Mouse (Mus musculus): ENCODE measurements around the gene Gemin5. TPM values are rescaled to one million over a fixed set of nuclear protein-coding genes. Genes with fewer than 3 reads are reported as not detected.

Gene Gemin5
- polyA plus RNA-seq, 2 experiments, result 5.9 to 8.4 TPM

- ATAC-seq (ENCODE audit: insufficient read depth) (no peak), DNase-seq (ENCODE audit: low read depth in 3 of 3, low spot score in 3 of 3) (no peak)
- H3K36me3 ChIP-seq (replicated peaks; ENCODE audit: control insufficient read depth, insufficient read depth, low read depth), result no peaks in the 10 kb centered on the region
- H3K9me3 ChIP-seq (ENCODE audit: control insufficient read depth, low read length), result no peaks in the 10 kb centered on the region
- no peak overlapping the region for H3K27ac ChIP-seq
- no peaks in the 10 kb centered on the region for H3K4me1 ChIP-seq (replicated peaks; ENCODE audit: control insufficient read depth in 2 of 2, insufficient read depth in 2 of 2, low read length in 1 of 2)
- WGBS (ENCODE audit: insufficient replicate concordance), result 65% methylated on average over 6 of the region's 6 CpGs
- no peak overlapping the region for H3K9ac ChIP-seq (replicated peaks)
- no peak overlapping the region for H3K4me2 ChIP-seq (ENCODE audit: low read depth)
- no peak for TF ChIP-seq EP300 (IDR thresholded peaks at IDR 0.05; ENCODE audit: low read depth)
- no peak for TF ChIP-seq CTCF (IDR thresholded peaks at IDR 0.05; ENCODE audit: low read depth)
- H3K27me3 ChIP-seq (ENCODE audit: control insufficient read depth, insufficient read depth, low read length), result no peaks in the 10 kb centered on the region
- H3K4me3 ChIP-seq (ENCODE audit: insufficient read depth in 1 of 2, low read depth in 2 of 2, low read length in 2 of 2), result no peak overlapping the region
Measured at GRCm38 (mm10) chr11:58081716-58082115, 86.6 kb downstream of the Gemin5 start.

DNA sequence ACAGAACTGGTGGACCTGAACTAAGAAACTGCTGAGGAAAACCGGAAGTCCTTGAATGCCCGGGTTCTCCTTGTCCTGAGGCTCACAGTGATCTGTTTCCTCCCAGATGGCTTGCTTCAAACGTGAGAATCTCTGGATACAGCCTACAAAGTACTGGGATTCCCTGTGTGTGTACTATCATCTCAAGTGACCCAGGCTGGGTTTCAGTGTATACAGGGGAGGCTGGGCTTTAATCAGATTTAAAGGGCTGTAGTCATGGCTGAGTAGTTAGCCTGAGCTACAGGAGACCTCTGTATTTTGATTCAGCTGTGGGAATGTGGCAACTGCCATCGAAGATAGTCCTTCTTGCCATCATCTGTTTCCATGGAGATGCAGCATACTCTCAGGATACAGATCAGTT is 91.1 kb downstream of the Gemin5 start:
- 47% methylated on average over 4 of the region's 4 CpGs for WGBS (ENCODE audit: insufficient replicate concordance)
- no peak for ATAC-seq (ENCODE audit: insufficient read depth)
- no peak overlapping the region for H3K27ac ChIP-seq
- TF ChIP-seq EP300 (IDR thresholded peaks at IDR 0.05; ENCODE audit: low read depth) (no peak), CTCF (IDR thresholded peaks at IDR 0.05; ENCODE audit: low read depth) (no peak)
- no peak overlapping the region for H3K4me2 ChIP-seq (ENCODE audit: low read depth)
- no peaks in the 10 kb centered on the region for H3K36me3 ChIP-seq (replicated peaks; ENCODE audit: control insufficient read depth, insufficient read depth, low read depth)
- H3K9me3 ChIP-seq (ENCODE audit: control insufficient read depth, low read length), result no peaks in the 10 kb centered on the region
- no peak overlapping the region for H3K4me3 ChIP-seq (ENCODE audit: insufficient read depth in 1 of 2, low read depth in 2 of 2, low read length in 2 of 2)
- no peaks in the 10 kb centered on the region for H3K4me1 ChIP-seq (replicated peaks; ENCODE audit: control insufficient read depth in 2 of 2, insufficient read depth in 2 of 2, low read length in 1 of 2)
- no peak for DNase-seq (ENCODE audit: low read depth in 3 of 3, low spot score in 3 of 3)
- H3K9ac ChIP-seq (replicated peaks), result no peak overlapping the region
- no peaks in the 10 kb centered on the region for H3K27me3 ChIP-seq (ENCODE audit: control insufficient read depth, insufficient read depth, low read length)

GRCm38 (mm10) chr11:58072978-58073377 is 95.4 kb downstream of the Gemin5 start:
- H3K9ac ChIP-seq (replicated peaks), result no peak overlapping the region
- H3K4me3 ChIP-seq (ENCODE audit: insufficient read depth in 1 of 2, low read depth in 2 of 2, low read length in 2 of 2), result no peak overlapping the region
- DNase-seq (ENCODE audit: low read depth in 3 of 3, low spot score in 3 of 3) (no peak), ATAC-seq (ENCODE audit: insufficient read depth) (no peak)
- H3K27me3 ChIP-seq (ENCODE audit: control insufficient read depth, insufficient read depth, low read length), result no peaks in the 10 kb centered on the region
- 43% methylated on average over 3 of the region's 3 CpGs for WGBS (ENCODE audit: insufficient replicate concordance)
- no peaks in the 10 kb centered on the region for H3K9me3 ChIP-seq (ENCODE audit: control insufficient read depth, low read length)
- no peak for TF ChIP-seq CTCF (IDR thresholded peaks at IDR 0.05; ENCODE audit: low read depth)
- TF ChIP-seq EP300 (IDR thresholded peaks at IDR 0.05; ENCODE audit: low read depth), result no peak
- H3K4me2 ChIP-seq (ENCODE audit: low read depth), result no peak overlapping the region
- no peak overlapping the region for H3K27ac ChIP-seq
- no peaks in the 10 kb centered on the region for H3K4me1 ChIP-seq (replicated peaks; ENCODE audit: control insufficient read depth in 2 of 2, insufficient read depth in 2 of 2, low read length in 1 of 2)
- H3K36me3 ChIP-seq (replicated peaks; ENCODE audit: control insufficient read depth, insufficient read depth, low read depth), result no peaks in the 10 kb centered on the region

Other genes starting within 250 kb of the Gemin5 start
- gene Larp1, start 159.5 kb downstream of the Gemin5 start, polyA plus RNA-seq (2012; rRNA removed), result 21.1 and 25.5 TPM in 2 replicates
- gene Larp1, start 159.5 kb downstream of the Gemin5 start, polyA plus RNA-seq (2014; fragmentation: Nextera tagmentation; extraction: Ambion mirVana), result 15.8 and 19.0 TPM in 2 replicates
- gene Gm12248, start 75.4 kb downstream of the Gemin5 start, polyA plus RNA-seq (2012; rRNA removed), result not detected in 2 replicates
- not detected in 2 replicates for gene Gm12248, start 75.4 kb downstream of the Gemin5 start, polyA plus RNA-seq (2014; fragmentation: Nextera tagmentation; extraction: Ambion mirVana)
- 21.5 and 26.3 TPM in 2 replicates for gene Cnot8, start 64.4 kb downstream of the Gemin5 start, polyA plus RNA-seq (2012; rRNA removed)
- 28.9 and 34.3 TPM in 2 replicates for gene Cnot8, start 64.4 kb downstream of the Gemin5 start, polyA plus RNA-seq (2014; fragmentation: Nextera tagmentation; extraction: Ambion mirVana)
- 53.3 and 66.0 TPM in 2 replicates for gene Mrpl22, start 3.1 kb upstream of the Gemin5 start, polyA plus RNA-seq (2012; rRNA removed)
- 101 and 102 TPM in 2 replicates for gene Mrpl22, start 3.1 kb upstream of the Gemin5 start, polyA plus RNA-seq (2014; fragmentation: Nextera tagmentation; extraction: Ambion mirVana)
- gene Igtp, start 31.0 kb upstream of the Gemin5 start, polyA plus RNA-seq (2012; rRNA removed), result 3.6 and 4.7 TPM in 2 replicates
- 6.9 and 7.6 TPM in 2 replicates for gene Igtp, start 31.0 kb upstream of the Gemin5 start, polyA plus RNA-seq (2014; fragmentation: Nextera tagmentation; extraction: Ambion mirVana)
- 2.4 and 2.8 TPM in 2 replicates for gene Irgm2, start 31.1 kb upstream of the Gemin5 start, polyA plus RNA-seq (2012; rRNA removed)
- 2.6 and 3.0 TPM in 2 replicates for gene Irgm2, start 31.1 kb upstream of the Gemin5 start, polyA plus RNA-seq (2014; fragmentation: Nextera tagmentation; extraction: Ambion mirVana)
- gene 4930438A08Rik, start 106.3 kb upstream of the Gemin5 start, polyA plus RNA-seq (2012; rRNA removed), result 0.61 and 0.78 TPM in 2 replicates
- 0.99 and 1.0 TPM in 2 replicates for gene 4930438A08Rik, start 106.3 kb upstream of the Gemin5 start, polyA plus RNA-seq (2014; fragmentation: Nextera tagmentation; extraction: Ambion mirVana)
- gene Zfp692, start 138.5 kb upstream of the Gemin5 start, polyA plus RNA-seq (2012; rRNA removed), result 18.7 and 19.8 TPM in 2 replicates
- 5.0 and 6.7 TPM in 2 replicates for gene Zfp692, start 138.5 kb upstream of the Gemin5 start, polyA plus RNA-seq (2014; fragmentation: Nextera tagmentation; extraction: Ambion mirVana)
- gene Zfp672, start 161.8 kb upstream of the Gemin5 start, polyA plus RNA-seq (2012; rRNA removed), result 20.3 and 22.2 TPM in 2 replicates
- 39.1 and 48.6 TPM in 2 replicates for gene Zfp672, start 161.8 kb upstream of the Gemin5 start, polyA plus RNA-seq (2014; fragmentation: Nextera tagmentation; extraction: Ambion mirVana)
- 9.0 and 9.1 TPM in 2 replicates for gene Sh3bp5l, start 162.2 kb upstream of the Gemin5 start, polyA plus RNA-seq (2012; rRNA removed)
- gene Sh3bp5l, start 162.2 kb upstream of the Gemin5 start, polyA plus RNA-seq (2014; fragmentation: Nextera tagmentation; extraction: Ambion mirVana), result 9.1 and 12.4 TPM in 2 replicates
- gene Lypd8, start 210.5 kb upstream of the Gemin5 start, polyA plus RNA-seq (2012; rRNA removed), result 0.09 and 0.17 TPM in 2 replicates
- gene Lypd8, start 210.5 kb upstream of the Gemin5 start, polyA plus RNA-seq (2014; fragmentation: Nextera tagmentation; extraction: Ambion mirVana), result not detected in 2 replicates